Mouse (Mus musculus) cortical plate, adult 2 months (tissue): Measurements from ENCODE around the gene Ccdc122.

Experiments
- CTCF ChIP-seq: fragments of 200-500 bp; IDR thresholded peaks from 2 replicates; pipeline ENCODE4 v1.5.1; 2011; ENCODE audit warnings: mild to moderate bottlenecking, control low read depth, low read length; ENCODE audit not compliant: insufficient read depth; ENCODE audit errors: extremely low read depth
- POLR2A ChIP-seq: fragments of 200-500 bp; IDR thresholded peaks from 2 replicates; pipeline ENCODE4 v1.6.1; 2011; ENCODE audit warnings: mild to moderate bottlenecking, low read length, control low read depth; ENCODE audit not compliant: insufficient read depth; ENCODE audit errors: extremely low read depth

DNA sequence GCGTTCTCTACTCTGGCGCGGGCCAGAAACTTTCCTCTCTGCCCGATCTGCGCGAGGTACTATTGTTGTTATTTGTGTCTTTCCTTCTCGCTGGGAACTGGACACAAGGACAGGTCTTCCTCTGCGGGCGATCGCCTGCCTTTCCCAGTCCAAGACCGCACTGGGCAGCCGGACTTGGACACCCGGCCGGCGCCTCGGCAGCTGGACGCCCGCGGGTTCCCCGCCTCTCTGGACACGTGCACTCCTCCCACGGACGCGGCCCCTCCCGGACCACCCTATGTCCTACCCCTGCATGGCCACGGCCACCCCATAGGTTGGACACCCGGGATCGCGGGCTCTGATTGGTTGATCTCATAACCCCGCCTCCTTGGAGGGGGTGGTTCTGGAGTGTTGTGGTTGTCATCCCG is 120.9 kb downstream of the Ccdc122 start:
- TF ChIP-seq CTCF (no peak), POLR2A (no peak)
